Mouse (Mus musculus): ENCODE measurements around the gene Eefsec. TPM values are rescaled to one million over a fixed set of nuclear protein-coding genes. Genes with fewer than 3 reads are reported as not detected.

Gene Eefsec
- 41.8 and 44.3 TPM in 2 replicates for polyA plus RNA-seq (2016; fragmentation: Nextera tagmentation; extraction: Ambion mirVana)

DNA sequence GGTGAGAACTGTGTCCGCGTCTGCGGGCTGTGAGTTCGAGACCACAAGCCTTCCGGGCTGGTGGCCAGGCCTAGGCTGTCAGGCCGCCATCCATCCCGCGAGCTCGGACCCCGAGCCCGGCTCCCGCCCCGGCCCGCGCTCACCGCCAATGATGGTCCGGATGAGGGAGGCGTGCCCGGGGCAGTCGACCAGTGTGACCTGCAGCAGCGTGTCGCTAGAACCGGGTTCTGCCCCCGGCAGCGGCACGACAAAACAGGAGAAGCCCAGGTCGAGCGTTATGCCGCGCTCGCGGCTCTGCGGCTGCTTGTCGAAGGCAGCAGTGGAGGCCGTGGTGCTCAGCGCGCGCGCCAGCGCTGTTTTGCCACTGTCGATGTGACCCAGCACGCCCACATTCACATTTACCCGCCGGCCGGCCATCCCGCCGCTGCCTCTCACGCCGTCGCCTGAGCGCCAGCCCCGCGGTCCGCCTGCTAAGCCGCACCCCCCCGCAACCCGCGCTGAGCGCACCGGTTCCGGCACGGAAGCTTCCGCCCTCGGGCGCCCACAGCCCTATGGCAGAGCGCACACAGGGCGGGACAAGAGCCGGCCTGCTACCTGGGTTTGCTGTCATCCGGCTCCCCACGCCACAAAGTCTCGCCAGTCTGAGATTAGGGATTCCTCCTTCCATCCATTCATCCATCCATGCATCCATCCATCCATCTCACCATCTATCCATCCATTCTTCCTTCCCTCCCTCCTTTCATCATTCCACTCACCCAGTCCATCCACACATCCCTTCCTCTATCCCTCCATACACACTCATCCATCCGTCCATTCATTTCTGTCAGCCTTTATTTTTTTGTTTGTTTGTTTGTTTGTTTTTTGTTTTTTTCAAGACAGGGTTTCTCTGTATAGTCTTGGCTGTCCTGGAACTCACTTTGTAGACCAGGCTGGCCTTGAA is at the start of gene Eefsec:
Gene Eefsec (minus strand): TSS at position 477 of the 940 bp plus-strand sequence.
- Histone ChIP-seq H3K27ac (replicated peaks) (peak within 1 kb of the TSS; percentile 91), H3K4me1 (peaks cover 36% of the 10 kb centered on the region), H3K36me3 (no peaks in the 10 kb centered on the region), H3K9me3 (replicated peaks) (no peaks in the 10 kb centered on the region), H3K27me3 (ENCODE audit: low read depth, poor library complexity, severe bottlenecking) (peaks cover 5% of the 10 kb centered on the region), H3K4me3 (peak within 1 kb of the TSS; percentile 94)
- WGBS: 1% methylated on average over 72 of the region's 72 CpGs
- peak; percentile 82 for DNase-seq (ENCODE audit: low spot score)

DNA sequence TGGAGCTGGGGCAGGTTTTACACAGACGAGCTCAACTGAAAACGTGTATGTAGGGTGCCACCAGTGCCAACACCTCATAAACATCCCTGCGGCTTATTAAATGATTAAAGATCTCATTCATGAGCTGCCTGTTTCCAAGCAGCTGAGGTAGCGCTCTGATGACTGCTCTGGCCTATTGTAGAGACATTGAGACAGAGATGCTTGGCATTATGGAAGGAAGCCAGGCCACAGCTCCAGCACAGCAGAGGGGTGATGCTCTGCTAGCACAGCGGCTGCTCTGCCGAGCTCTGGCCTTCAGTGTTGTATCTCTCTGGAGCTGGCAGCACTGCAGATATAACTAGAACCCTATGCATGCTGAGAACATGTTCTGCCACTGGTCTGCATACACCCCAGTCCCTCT is 47.4 kb upstream of the Eefsec start:
- 95% methylated on average over 6 of the region's 6 CpGs for WGBS
- no peak for DNase-seq (ENCODE audit: low spot score)
- Histone ChIP-seq H3K4me3 (no peak overlapping the region), H3K27me3 (ENCODE audit: low read depth, poor library complexity, severe bottlenecking) (peaks cover 3% of the 10 kb centered on the region), H3K27ac (replicated peaks) (no peak overlapping the region), H3K4me1 (no peaks in the 10 kb centered on the region), H3K9me3 (replicated peaks) (no peaks in the 10 kb centered on the region), H3K36me3 (peaks cover 82% of the 10 kb centered on the region)

DNA sequence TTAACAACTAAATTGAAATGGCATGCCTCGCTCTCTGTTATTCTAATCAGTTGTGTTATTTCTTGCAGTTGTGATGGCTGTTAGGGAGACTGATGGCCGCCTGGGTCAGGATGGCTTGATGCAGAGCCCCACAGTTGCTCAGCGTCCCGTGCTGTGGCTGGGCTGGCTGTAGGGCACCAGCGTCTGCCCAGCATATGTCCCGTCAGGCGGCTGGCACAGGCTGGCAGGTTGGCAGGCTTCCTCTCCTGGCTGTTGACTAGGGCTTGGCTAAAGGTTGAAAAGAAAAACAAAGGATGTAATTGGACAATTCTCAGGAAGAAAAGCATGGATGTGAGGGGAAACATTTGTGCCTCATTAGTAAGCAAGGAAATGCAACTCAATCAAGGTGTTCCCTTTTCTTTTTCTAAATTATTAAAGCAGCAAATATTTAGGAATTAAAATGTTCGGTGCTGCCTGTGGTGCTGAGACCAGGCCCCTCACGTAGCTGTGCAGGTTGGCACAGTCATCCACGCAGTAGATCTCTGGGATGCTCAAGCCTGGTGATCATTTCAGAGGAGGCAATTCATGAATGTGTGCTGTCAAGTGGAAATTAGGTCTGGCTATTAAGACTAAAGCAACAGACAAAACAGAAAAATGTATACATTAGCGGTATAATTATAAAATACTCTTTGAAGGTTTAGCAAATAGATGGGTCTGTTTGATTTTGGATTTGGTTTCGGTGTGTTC is 44.5 kb upstream of the Eefsec start:
- H3K27me3 ChIP-seq (ENCODE audit: low read depth, poor library complexity, severe bottlenecking): no peaks in the 10 kb centered on the region
- no peaks in the 10 kb centered on the region for H3K9me3 ChIP-seq (replicated peaks)
- no peak overlapping the region for H3K27ac ChIP-seq (replicated peaks)
- 93% methylated on average over 12 of the region's 12 CpGs for WGBS
- H3K4me3 ChIP-seq: no peak overlapping the region
- no peak for DNase-seq (ENCODE audit: low spot score)
- peaks cover 84% of the 10 kb centered on the region for H3K36me3 ChIP-seq
- no peaks in the 10 kb centered on the region for H3K4me1 ChIP-seq

DNA sequence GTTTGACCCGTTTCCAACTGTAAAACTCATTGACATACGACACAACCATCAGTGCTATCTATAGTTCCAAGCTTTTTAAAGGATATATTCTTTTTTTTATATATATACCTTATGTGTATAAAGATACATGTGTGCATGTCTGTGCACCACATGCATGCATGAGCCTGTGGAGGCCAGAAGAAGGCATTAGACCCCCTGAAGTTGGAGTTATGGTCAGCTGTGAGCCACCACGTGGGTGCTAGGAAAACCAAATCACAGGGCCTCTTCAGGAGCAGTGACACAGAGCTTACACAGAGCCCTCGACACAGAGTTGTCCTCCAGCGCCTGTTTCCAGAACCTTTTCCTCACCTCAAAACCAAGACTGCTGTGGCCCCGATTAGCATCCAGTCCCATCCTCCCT is 43.5 kb upstream of the Eefsec start:
- no peak overlapping the region for H3K27ac ChIP-seq (replicated peaks)
- peaks cover 88% of the 10 kb centered on the region for H3K36me3 ChIP-seq
- H3K4me3 ChIP-seq: no peak overlapping the region
- no peak for DNase-seq (ENCODE audit: low spot score)
- no peaks in the 10 kb centered on the region for H3K4me1 ChIP-seq
- H3K9me3 ChIP-seq (replicated peaks): no peaks in the 10 kb centered on the region
- H3K27me3 ChIP-seq (ENCODE audit: low read depth, poor library complexity, severe bottlenecking): no peaks in the 10 kb centered on the region
- 91% methylated on average over 6 of the region's 6 CpGs for WGBS

DNA sequence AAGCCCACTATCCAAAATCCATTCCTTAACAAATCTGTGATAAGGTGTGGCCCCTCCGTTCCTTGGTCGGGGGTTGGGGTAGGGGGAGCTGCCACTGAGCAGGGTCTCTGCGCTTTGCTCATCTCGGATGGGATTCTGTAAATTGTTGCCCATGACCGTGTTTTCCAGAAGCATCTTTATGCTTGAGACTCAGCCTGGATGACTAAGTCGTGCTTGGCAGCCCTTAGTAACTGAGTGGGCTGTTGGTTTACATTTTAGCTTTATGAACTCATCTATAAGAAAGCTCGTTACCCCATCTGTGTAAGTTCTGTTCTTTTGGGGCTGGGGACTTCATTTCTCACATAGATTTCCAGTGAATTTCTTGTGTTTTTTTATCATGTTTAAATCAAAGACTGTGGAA is 42.7 kb upstream of the Eefsec start:
- H3K27me3 ChIP-seq (ENCODE audit: low read depth, poor library complexity, severe bottlenecking): no peaks in the 10 kb centered on the region
- DNase-seq (ENCODE audit: low spot score): no peak
- no peak overlapping the region for H3K4me3 ChIP-seq
- no peak overlapping the region for H3K27ac ChIP-seq (replicated peaks)
- H3K36me3 ChIP-seq: peaks cover 94% of the 10 kb centered on the region
- H3K9me3 ChIP-seq (replicated peaks): no peaks in the 10 kb centered on the region
- H3K4me1 ChIP-seq: no peaks in the 10 kb centered on the region
- 90% methylated on average over 7 of the region's 7 CpGs for WGBS

DNA sequence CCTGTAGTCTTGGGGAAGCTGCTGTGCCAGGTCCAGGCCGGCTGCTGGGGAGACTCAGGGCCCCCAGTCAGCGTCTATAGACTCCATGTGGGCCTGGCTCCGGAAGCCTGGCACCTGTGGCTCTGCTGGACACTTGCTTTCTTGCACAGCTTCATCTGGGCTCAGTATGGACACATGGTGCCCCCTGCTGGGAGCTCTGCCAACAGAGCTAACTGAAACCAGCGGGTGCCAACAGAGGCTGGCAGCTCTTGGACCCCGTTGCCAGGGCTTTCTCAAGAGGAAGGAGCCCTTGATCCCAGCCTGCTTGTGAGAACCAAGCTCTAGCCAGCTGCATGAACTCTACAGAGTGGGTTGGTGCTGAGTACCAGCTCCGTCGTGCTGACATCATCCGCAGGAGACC is 40.6 kb upstream of the Eefsec start:
- H3K4me1 ChIP-seq: no peaks in the 10 kb centered on the region
- H3K27ac ChIP-seq (replicated peaks): no peak overlapping the region
- H3K27me3 ChIP-seq (ENCODE audit: low read depth, poor library complexity, severe bottlenecking): no peaks in the 10 kb centered on the region
- no peak overlapping the region for H3K4me3 ChIP-seq
- no peak for DNase-seq (ENCODE audit: low spot score)
- peaks cover 94% of the 10 kb centered on the region for H3K36me3 ChIP-seq
- WGBS: 92% methylated on average over 8 of the region's 8 CpGs
- H3K9me3 ChIP-seq (replicated peaks): no peaks in the 10 kb centered on the region

DNA sequence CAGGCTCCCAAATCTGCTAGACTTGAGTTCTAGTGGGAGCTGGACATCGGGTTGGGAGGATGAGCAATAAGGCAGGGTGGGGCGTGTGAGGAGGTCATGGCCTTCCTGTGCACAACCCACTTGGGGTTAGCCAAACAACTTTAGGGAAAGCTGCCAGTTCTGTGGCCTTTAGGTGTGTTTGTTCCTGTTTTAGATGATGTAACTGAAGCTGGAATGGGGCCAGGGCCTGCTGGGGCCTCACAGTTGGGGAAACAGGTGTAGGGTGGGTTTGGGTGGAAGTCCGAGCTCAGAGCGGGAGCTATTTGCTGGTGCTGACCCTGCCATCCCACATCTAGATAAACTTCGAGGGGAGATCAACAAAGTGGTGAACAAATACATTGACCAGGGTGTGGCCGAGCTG is 39.0 kb upstream of the Eefsec start:
- 96% methylated on average over 6 of the region's 6 CpGs for WGBS
- H3K4me3 ChIP-seq: no peak overlapping the region
- peaks cover 94% of the 10 kb centered on the region for H3K36me3 ChIP-seq
- H3K27ac ChIP-seq (replicated peaks): no peak overlapping the region
- H3K4me1 ChIP-seq: no peaks in the 10 kb centered on the region
- no peak for DNase-seq (ENCODE audit: low spot score)
- H3K9me3 ChIP-seq (replicated peaks): no peaks in the 10 kb centered on the region
- no peaks in the 10 kb centered on the region for H3K27me3 ChIP-seq (ENCODE audit: low read depth, poor library complexity, severe bottlenecking)

DNA sequence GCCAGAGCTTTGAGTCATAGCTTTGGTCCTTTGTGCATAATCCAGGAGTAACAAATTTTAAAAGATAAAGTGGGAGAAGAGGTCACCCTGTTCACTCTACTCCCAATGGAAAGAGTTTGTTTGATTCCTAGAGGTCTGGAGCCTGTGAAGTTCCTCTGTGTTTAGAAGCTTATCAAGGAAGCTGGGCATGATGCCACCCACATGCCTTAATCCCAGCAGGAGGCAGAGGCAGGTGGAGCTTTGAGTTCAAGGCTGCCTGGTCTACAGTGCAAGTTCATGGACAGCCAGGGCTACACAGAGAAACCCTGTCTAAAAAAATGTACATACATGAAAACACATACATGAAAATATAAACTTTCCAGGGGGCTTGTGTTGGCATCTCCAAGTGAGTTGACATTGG is 37.6 kb upstream of the Eefsec start:
- H3K27ac ChIP-seq (replicated peaks): no peak overlapping the region
- no peak overlapping the region for H3K4me3 ChIP-seq
- no peak for DNase-seq (ENCODE audit: low spot score)
- H3K4me1 ChIP-seq: no peaks in the 10 kb centered on the region
- H3K9me3 ChIP-seq (replicated peaks): no peaks in the 10 kb centered on the region
- peaks cover 100% of the 10 kb centered on the region for H3K36me3 ChIP-seq
- no peaks in the 10 kb centered on the region for H3K27me3 ChIP-seq (ENCODE audit: low read depth, poor library complexity, severe bottlenecking)

DNA sequence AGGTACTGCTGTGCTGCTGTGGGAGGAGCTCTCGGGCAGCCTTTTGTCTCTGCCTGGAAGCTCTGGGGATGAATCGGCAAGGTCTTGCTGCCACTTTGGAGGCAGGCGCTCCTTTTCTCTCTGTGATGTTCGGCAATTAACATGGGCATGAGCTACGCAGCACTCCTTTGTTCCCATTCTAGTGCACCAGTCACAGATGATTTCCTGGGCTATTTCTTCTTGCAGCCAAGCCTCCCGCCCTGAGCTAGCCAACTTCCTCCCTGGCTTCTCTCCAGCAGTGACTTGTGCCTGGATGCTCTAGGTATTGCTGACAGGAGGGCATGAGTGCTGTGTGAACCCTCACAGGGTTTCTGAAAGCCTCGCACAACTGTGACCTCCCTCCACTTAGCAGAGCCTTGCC is 36.8 kb upstream of the Eefsec start:
- no peak overlapping the region for H3K4me3 ChIP-seq
- peaks cover 100% of the 10 kb centered on the region for H3K36me3 ChIP-seq
- no peaks in the 10 kb centered on the region for H3K4me1 ChIP-seq
- WGBS: 83% methylated on average over 7 of the region's 7 CpGs
- DNase-seq (ENCODE audit: low spot score): no peak
- no peak overlapping the region for H3K27ac ChIP-seq (replicated peaks)
- no peaks in the 10 kb centered on the region for H3K9me3 ChIP-seq (replicated peaks)
- H3K27me3 ChIP-seq (ENCODE audit: low read depth, poor library complexity, severe bottlenecking): no peaks in the 10 kb centered on the region

DNA sequence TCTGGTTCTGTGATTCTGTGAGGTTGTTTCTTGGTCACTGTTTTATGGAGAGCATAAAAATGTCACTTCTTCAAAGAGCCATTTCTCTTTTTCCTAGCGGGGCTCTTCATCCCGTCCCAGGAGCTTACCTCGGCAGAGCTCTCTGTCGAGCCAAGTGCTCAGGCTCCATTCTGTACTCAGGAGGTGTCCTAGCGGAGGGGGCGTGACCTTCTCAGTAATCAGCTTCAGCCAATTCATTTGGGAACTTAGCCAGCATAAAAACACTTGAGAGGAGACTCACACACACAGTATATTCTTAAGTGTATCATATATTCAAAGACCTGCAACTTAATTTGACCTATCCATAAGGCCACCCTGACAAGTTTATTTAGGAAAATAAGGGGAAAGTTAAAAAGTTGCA is 34.1 kb upstream of the Eefsec start:
- Histone ChIP-seq H3K4me1 (no peaks in the 10 kb centered on the region), H3K27me3 (ENCODE audit: low read depth, poor library complexity, severe bottlenecking) (no peaks in the 10 kb centered on the region), H3K27ac (replicated peaks) (no peak overlapping the region), H3K4me3 (no peak overlapping the region), H3K9me3 (replicated peaks) (no peaks in the 10 kb centered on the region), H3K36me3 (peaks cover 99% of the 10 kb centered on the region)
- 71% methylated on average over 6 of the region's 6 CpGs for WGBS
- no peak for DNase-seq (ENCODE audit: low spot score)

DNA sequence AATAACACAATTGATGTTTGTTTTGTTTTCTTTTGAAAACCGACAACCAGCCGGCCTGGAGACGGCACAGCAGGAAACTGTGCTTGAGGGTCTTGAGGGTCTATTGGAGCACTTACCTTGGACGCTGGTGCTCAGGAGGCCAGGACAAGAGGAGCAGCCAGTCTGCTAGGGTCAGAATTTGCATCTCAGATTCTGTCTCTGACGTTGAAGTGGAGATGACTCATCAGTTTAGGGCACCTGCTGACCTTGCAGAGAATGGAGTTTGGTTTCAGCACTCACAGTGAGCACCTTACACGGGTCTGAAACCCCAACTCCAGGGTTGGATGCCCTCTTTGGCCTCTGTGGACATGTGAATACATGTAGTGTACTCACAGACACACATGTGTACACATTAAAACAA is 23.5 kb upstream of the Eefsec start:
- 72% methylated on average over 6 of the region's 6 CpGs for WGBS

DNA sequence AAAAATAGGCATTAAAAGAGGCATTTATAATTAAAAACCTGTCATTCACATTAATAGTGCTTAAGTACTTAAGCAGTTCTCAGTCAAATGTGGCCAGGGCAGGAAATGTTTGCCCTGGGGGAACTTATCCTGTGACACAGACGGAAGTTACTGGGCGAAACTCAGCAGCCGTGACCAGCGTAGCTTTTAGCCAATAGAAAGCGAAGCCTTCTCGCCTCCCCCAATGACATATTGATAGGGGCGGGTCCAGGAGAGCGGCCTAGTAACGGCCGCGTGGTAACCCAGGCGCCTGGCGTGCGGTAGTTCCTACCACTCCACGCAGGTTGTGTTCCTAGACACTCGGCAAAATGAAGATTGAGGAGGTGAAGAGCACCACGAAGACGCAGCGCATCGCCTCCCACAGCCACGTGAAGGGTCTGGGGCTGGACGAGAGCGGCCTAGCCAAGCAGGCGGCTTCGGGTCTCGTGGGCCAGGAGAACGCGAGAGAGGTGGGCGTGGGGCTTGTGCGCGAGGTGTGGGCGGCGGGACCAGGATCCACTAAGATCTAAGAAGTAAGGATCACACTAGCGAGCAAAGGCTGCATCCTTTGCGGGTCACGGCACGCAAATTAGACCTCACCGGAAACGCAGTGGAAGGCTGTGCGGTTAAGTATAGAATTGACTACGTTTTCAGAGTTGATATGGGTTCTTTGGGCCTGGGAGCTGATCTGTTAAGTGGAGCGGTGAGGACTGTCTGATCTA is 19.0 kb upstream of the Eefsec start, which contains the start of gene Ruvbl1:
Gene Ruvbl1 (plus strand): TSS at position 229 of the 740 bp plus-strand sequence.
- Histone ChIP-seq H3K27me3 (ENCODE audit: low read depth, poor library complexity, severe bottlenecking) (no peaks in the 10 kb centered on the region), H3K9me3 (replicated peaks) (no peaks in the 10 kb centered on the region), H3K36me3 (peaks cover 34% of the 10 kb centered on the region), H3K4me1 (peaks cover 15% of the 10 kb centered on the region), H3K27ac (replicated peaks) (peak within 1 kb of the TSS; percentile 82), H3K4me3 (peak within 1 kb of the TSS; percentile 71)
- 0% methylated on average over 42 of the region's 42 CpGs for WGBS
- peak; percentile 89 for DNase-seq (ENCODE audit: low spot score)

More for the DNA sequence above, 23.5 kb upstream of the Eefsec start:
- Histone ChIP-seq H3K36me3 (peaks cover 80% of the 10 kb centered on the region), H3K4me1 (peaks cover 15% of the 10 kb centered on the region), H3K9me3 (replicated peaks) (no peaks in the 10 kb centered on the region), H3K4me3 (no peak overlapping the region), H3K27me3 (ENCODE audit: low read depth, poor library complexity, severe bottlenecking) (no peaks in the 10 kb centered on the region), H3K27ac (replicated peaks) (no peak overlapping the region)
- DNase-seq (ENCODE audit: low spot score): no peak

Data from midbrain, embryonic 10.5 days (tissue).